Mouse (Mus musculus) lung, postnatal 0 days (tissue): ENCODE data around the gene Olfr979. TPM values are rescaled to one million over a fixed set of nuclear protein-coding genes. Genes with fewer than 3 reads are reported as not detected.

Experiments used
- ATAC-seq: fragments of 200-750 bp; cut with Nextera tagmentation; 2 replicates; pipeline ENCODE4 v1.8.0; 2017; ENCODE audit warnings: moderate library complexity
- DNase-seq: peaks from one replicate; pipeline ENCODE4 v3.0.0-alpha.2; 2016; ENCODE audit warnings: low spot score
- H3K27ac ChIP-seq: fragments of 300-500 bp; sonication (generic); 2 replicates; pipeline ENCODE4 v1.5.1; 2014; ENCODE audit warnings: antibody characterized with exemption, mild to moderate bottlenecking, low read length, mixed read lengths
- H3K27me3 ChIP-seq: fragments of 300-500 bp; sonication (generic); replicated peaks from 2 replicates; pipeline ENCODE4 v1.6.1; 2014; ENCODE audit warnings: low read length, mixed read lengths; ENCODE audit not compliant: insufficient read depth
- H3K36me3 ChIP-seq: fragments of 300-500 bp; sonication (generic); 2 replicates; pipeline ENCODE4 v1.6.1; 2014; ENCODE audit warnings: low read length, mixed read lengths; ENCODE audit not compliant: insufficient read depth
- H3K4me1 ChIP-seq: fragments of 300-500 bp; sonication (generic); 2 replicates; pipeline ENCODE4 v1.6.1; 2014; ENCODE audit warnings: antibody characterized with exemption, low read depth, low read length, mixed read lengths; ENCODE audit not compliant: insufficient read depth
- H3K4me2 ChIP-seq: fragments of 300-500 bp; sonication (generic); replicated peaks from 2 replicates; pipeline ENCODE4 v1.6.1; 2014; ENCODE audit warnings: low read depth, mild to moderate bottlenecking, low read length, moderate library complexity, mixed read lengths
- H3K4me3 ChIP-seq: fragments of 300-500 bp; sonication (generic); 2 replicates; pipeline ENCODE4 v1.5.1; 2014; ENCODE audit warnings: low read depth, low read length
- H3K9ac ChIP-seq: fragments of 300-500 bp; sonication (generic); replicated peaks from 2 replicates; pipeline ENCODE4 v1.6.1; 2014; ENCODE audit warnings: low read depth, mild to moderate bottlenecking
- H3K9me3 ChIP-seq: fragments of 300-500 bp; sonication (generic); 2 replicates; pipeline ENCODE4 v1.6.1; 2016; ENCODE audit warnings: low read length, mixed read lengths
- CTCF ChIP-seq: IDR thresholded peaks from 2 replicates; pipeline ENCODE4 v1.5.1; 2016; ENCODE audit warnings: antibody characterized with exemption, mild to moderate bottlenecking
- EP300 ChIP-seq: IDR thresholded peaks from 2 replicates; pipeline ENCODE4 v1.6.1; 2016; ENCODE audit warnings: antibody characterized with exemption, mild to moderate bottlenecking, control low read depth
- WGBS: fragments of 180-500 bp; shearing (Covaris S2); extraction: QIAGEN DNeasy Blood & Tissue Kit; methylation state at CpG from one replicate; pipeline ENCODE4 v1.1.7; 2014; 5-methylcytosine and 5-hydroxymethylcytosine counted together
- polyA plus RNA-seq: library from polyadenylated mRNA; unstranded; fragments of >200 nt; fragmentation: Nextera tagmentation; extraction: Ambion mirVana; gene quantifications from 2 replicates; pipeline ENCODE4 v1.2.1, GENCODE M21; 2015

The Olfr979 gene
- polyA plus RNA-seq, 1 experiment from 2014 or later = not detected

- TF ChIP-seq CTCF (no peak), EP300 (no peak)
- Histone ChIP-seq H3K36me3 (no peaks in the 10 kb centered on the region), H3K9ac (no peak within 1 kb of the TSS), H3K4me1 (no peaks in the 10 kb centered on the region), H3K27me3 (no peaks in the 10 kb centered on the region), H3K4me2 (no peak within 1 kb of the TSS), H3K4me3 (no peak within 1 kb of the TSS), H3K9me3 (no peaks in the 10 kb centered on the region), H3K27ac (no peak within 1 kb of the TSS)
- 62% methylated on average over 1 of the region's 1 CpGs for WGBS
- ATAC-seq = no peak
- no peak for DNase-seq
Observed at GRCm38 (mm10) chr9:39951946-39952345, 51.3 kb downstream of the Olfr979 start, which contains the start of gene Olfr975. Gene Olfr975 (minus strand): TSS chr9:39952046.

Other genes starting within 250 kb of the Olfr979 start
- gene Olfr968, start 220.2 kb downstream of the Olfr979 start, polyA plus RNA-seq = not detected in 2 replicates
- gene Olfr969, start 212.5 kb downstream of the Olfr979 start, polyA plus RNA-seq = not detected in 2 replicates
- not detected in 2 replicates for gene Olfr970, start 194.6 kb downstream of the Olfr979 start, polyA plus RNA-seq
- not detected in 2 replicates for gene Olfr971, start 166.6 kb downstream of the Olfr979 start, polyA plus RNA-seq
- gene Olfr972, start 137.0 kb downstream of the Olfr979 start, polyA plus RNA-seq = not detected in 2 replicates
- gene Olfr229, start 96.1 kb downstream of the Olfr979 start, polyA plus RNA-seq = not detected in 2 replicates
- gene Olfr974, start 66.0 kb downstream of the Olfr979 start, polyA plus RNA-seq = not detected in 2 replicates
- not detected in 2 replicates for gene Olfr975, start 51.4 kb downstream of the Olfr979 start, polyA plus RNA-seq
- gene Olfr976, start 42.3 kb downstream of the Olfr979 start, polyA plus RNA-seq = not detected in 2 replicates
- not detected in 2 replicates for gene Olfr978, start 11.4 kb downstream of the Olfr979 start, polyA plus RNA-seq
- gene Olfr980, start 6.1 kb upstream of the Olfr979 start, polyA plus RNA-seq = not detected in 2 replicates
- not detected in 2 replicates for gene Olfr981, start 18.0 kb upstream of the Olfr979 start, polyA plus RNA-seq
- gene Olfr982, start 70.4 kb upstream of the Olfr979 start, polyA plus RNA-seq = not detected in 2 replicates
- gene Olfr983, start 90.1 kb upstream of the Olfr979 start, polyA plus RNA-seq = not detected in 2 replicates
- not detected in 2 replicates for gene Olfr984, start 110.7 kb upstream of the Olfr979 start, polyA plus RNA-seq
- not detected in 2 replicates for gene Olfr985, start 126.7 kb upstream of the Olfr979 start, polyA plus RNA-seq
- gene Tmem225, start 144.7 kb upstream of the Olfr979 start, polyA plus RNA-seq = not detected in 2 replicates
- not detected in 2 replicates for gene Olfr986, start 177.5 kb upstream of the Olfr979 start, polyA plus RNA-seq
- 1.3 and 1.7 TPM in 2 replicates for gene Zfp202, start 188.9 kb upstream of the Olfr979 start, polyA plus RNA-seq